Mouse (Mus musculus) effector memory CD4-positive, alpha-beta T cell, adult 5 months (primary cell): Measurements from ENCODE around the gene Krtap1-4. TPM values are rescaled to one million over a fixed set of nuclear protein-coding genes. Genes with fewer than 3 reads are reported as not detected.

Experiments
- polyA plus RNA-seq: library from polyadenylated mRNA; unstranded; fragments of 100-300 nt; shearing (Covaris generic); gene quantifications from one replicate; pipeline ENCODE4 v1.2.1, GENCODE M21; 2017

The Krtap1-4 gene
- not detected for polyA plus RNA-seq

GRCm38 (mm10) chr11:99583245-99583704 lies at the start of gene Krtap1-4:
TSS of gene Krtap1-4 (minus strand) at chr11:99583654.

GRCm38 (mm10) chr11:99628138-99628537 lies 44.7 kb upstream of the Krtap1-4 start, which contains the start of gene Krtap4-1:
TSS of gene Krtap4-1 (minus strand) at chr11:99628238.

GRCm38 (mm10) chr11:99620335-99620734 lies 36.9 kb upstream of the Krtap1-4 start, which contains the start of gene Gm11562:
TSS of gene Gm11562 (minus strand) at chr11:99620435.

GRCm38 (mm10) chr11:99614796-99615363 lies 31.4 kb upstream of the Krtap1-4 start, which contains the start of gene Krtap2-4:
TSS of gene Krtap2-4 (minus strand) at chr11:99614846.

GRCm38 (mm10) chr11:99610089-99610488 lies 26.6 kb upstream of the Krtap1-4 start, which contains the start of gene Gm11937:
TSS of gene Gm11937 (minus strand) at chr11:99610189.

GRCm38 (mm10) chr11:99603208-99603607 lies 19.8 kb upstream of the Krtap1-4 start, which contains the start of gene Gm11938:
TSS of gene Gm11938 (minus strand) at chr11:99603308.

GRCm38 (mm10) chr11:99597742-99598141 lies 14.3 kb upstream of the Krtap1-4 start, which contains the start of gene Krtap9-3:
TSS of gene Krtap9-3 (minus strand) at chr11:99598105.

DNA sequence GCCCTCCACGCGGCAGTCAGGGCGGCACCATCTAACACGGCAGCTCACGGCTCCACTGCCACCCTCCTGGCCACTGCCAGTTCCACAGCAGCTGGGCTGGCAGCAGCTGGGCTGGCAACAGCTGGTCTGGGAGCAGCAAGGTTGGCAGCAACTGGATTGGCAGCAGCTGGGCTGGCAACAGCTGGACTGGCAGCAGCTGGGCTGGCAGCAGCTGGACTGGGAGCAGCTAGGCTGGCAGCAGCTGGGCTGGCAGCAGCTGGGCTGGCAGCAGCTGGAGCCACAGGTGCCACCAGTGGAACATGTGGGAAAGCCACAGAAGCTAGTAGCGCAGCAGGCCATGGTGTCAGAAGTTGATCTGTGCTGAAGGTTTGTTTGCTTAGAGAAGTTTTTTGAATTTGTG lies 7.5 kb upstream of the Krtap1-4 start, which contains the start of gene Krtap1-3:
Gene Krtap1-3, minus strand, starts transcription at position 359 of the 400 bp plus-strand sequence.

GRCm38 (mm10) chr11:99580636-99581035 lies 2.8 kb downstream of the Krtap1-4 start, which contains the start of gene Krtap1-5:
TSS of gene Krtap1-5 (minus strand) at chr11:99581016.

DNA sequence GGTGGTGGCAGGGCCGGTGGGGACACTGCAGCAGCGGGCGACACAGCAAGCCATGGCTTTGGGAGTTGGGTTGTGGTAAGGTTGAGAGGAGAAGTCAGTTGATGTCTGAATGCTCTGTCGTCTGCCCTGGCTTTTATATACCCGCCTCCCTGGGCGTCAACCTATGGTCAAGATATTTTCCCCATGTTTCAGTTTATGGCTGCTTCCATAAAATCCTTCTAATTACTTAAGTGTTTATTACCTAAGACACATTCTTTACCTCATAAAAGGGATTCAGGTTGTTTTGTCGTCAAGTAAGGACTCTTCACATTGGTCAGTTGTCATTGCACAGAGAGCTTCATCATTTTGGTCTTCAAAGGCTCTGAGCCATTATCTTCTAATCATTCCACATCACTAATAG lies 16.9 kb downstream of the Krtap1-4 start, which contains the start of gene Krtap3-1:
Gene Krtap3-1, minus strand, starts transcription at position 101 of the 400 bp plus-strand sequence.

GRCm38 (mm10) chr11:99559366-99559765 lies 24.1 kb downstream of the Krtap1-4 start, which contains the start of gene Gm11939:
TSS of gene Gm11939 (minus strand) at chr11:99559466.

GRCm38 (mm10) chr11:99556753-99557152 lies 26.7 kb downstream of the Krtap1-4 start, which contains the start of gene Krtap3-2:
TSS of gene Krtap3-2 (minus strand) at chr11:99556853.

DNA sequence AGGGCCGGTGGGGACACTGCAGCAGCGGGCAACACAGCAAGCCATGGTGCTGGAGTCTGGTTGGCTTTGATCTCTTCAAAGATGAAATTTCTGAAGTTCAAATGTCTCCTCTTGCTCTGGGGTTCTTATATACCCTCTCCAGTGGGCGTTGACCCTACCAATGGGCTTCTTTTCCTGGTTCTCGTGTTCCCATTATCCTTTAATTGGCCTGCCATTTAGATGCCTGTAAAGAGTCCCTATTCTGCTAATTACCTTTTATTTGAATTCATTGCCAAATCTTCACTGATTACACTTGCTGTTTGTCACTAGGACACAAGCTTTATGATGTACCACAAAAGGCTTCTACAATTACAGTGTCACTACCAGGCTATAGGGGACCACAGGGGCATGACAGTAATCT lies 32.7 kb downstream of the Krtap1-4 start, which contains the start of gene Krtap3-3:
Gene Krtap3-3, minus strand, starts transcription at position 101 of the 400 bp plus-strand sequence.

Other genes with a start within 250 kb of the Krtap1-4 start
- gene Krt26, start 245.7 kb downstream of the Krtap1-4 start, polyA plus RNA-seq = not detected
- not detected for gene Krt27, start 232.6 kb downstream of the Krtap1-4 start, polyA plus RNA-seq
- not detected for gene Krt28, start 208.8 kb downstream of the Krtap1-4 start, polyA plus RNA-seq
- 8.1 TPM for gene Krt10, start 194.3 kb downstream of the Krtap1-4 start, polyA plus RNA-seq
- 0.26 TPM for gene Krt12, start 161.4 kb downstream of the Krtap1-4 start, polyA plus RNA-seq
- gene Krt20, start 145.5 kb downstream of the Krtap1-4 start, polyA plus RNA-seq = not detected
- gene Krt23, start 90.5 kb downstream of the Krtap1-4 start, polyA plus RNA-seq = not detected
- not detected for gene Krt39, start 62.3 kb downstream of the Krtap1-4 start, polyA plus RNA-seq
- gene Krt40, start 40.5 kb downstream of the Krtap1-4 start, polyA plus RNA-seq = not detected
- gene Krtap3-3, start 32.8 kb downstream of the Krtap1-4 start, polyA plus RNA-seq = not detected
- gene Krtap3-2, start 26.8 kb downstream of the Krtap1-4 start, polyA plus RNA-seq = not detected
- not detected for gene Gm11939, start 24.2 kb downstream of the Krtap1-4 start, polyA plus RNA-seq
- gene Krtap3-1, start 17.0 kb downstream of the Krtap1-4 start, polyA plus RNA-seq = not detected
- gene Krtap1-5, start 2.6 kb downstream of the Krtap1-4 start, polyA plus RNA-seq = not detected
- not detected for gene Krtap1-3, start 7.7 kb upstream of the Krtap1-4 start, polyA plus RNA-seq
- gene Krtap9-3, start 14.5 kb upstream of the Krtap1-4 start, polyA plus RNA-seq = not detected
- gene Gm11938, start 19.7 kb upstream of the Krtap1-4 start, polyA plus RNA-seq = not detected
- not detected for gene Gm11937, start 26.5 kb upstream of the Krtap1-4 start, polyA plus RNA-seq
- not detected for gene Krtap2-4, start 31.2 kb upstream of the Krtap1-4 start, polyA plus RNA-seq
- not detected for gene Gm11562, start 36.8 kb upstream of the Krtap1-4 start, polyA plus RNA-seq
- not detected for gene Krtap4-1, start 44.6 kb upstream of the Krtap1-4 start, polyA plus RNA-seq
- gene Krtap4-2, start 51.4 kb upstream of the Krtap1-4 start, polyA plus RNA-seq = not detected
- not detected for gene Krtap4-7, start 60.4 kb upstream of the Krtap1-4 start, polyA plus RNA-seq
- not detected for gene Gm11555, start 66.6 kb upstream of the Krtap1-4 start, polyA plus RNA-seq
- gene Gm11563, start 75.3 kb upstream of the Krtap1-4 start, polyA plus RNA-seq = not detected
- not detected for gene Krtap4-6, start 82.3 kb upstream of the Krtap1-4 start, polyA plus RNA-seq
- not detected for gene Gm14190, start 107.1 kb upstream of the Krtap1-4 start, polyA plus RNA-seq
- not detected for gene Gm14180, start 150.6 kb upstream of the Krtap1-4 start, polyA plus RNA-seq
- not detected for gene Gm11595, start 189.3 kb upstream of the Krtap1-4 start, polyA plus RNA-seq
- not detected for gene Krtap4-8, start 197.1 kb upstream of the Krtap1-4 start, polyA plus RNA-seq
- gene Krtap4-9, start 201.5 kb upstream of the Krtap1-4 start, polyA plus RNA-seq = not detected
- gene Gm11596, start 209.8 kb upstream of the Krtap1-4 start, polyA plus RNA-seq = not detected
- not detected for gene Gm11569, start 215.3 kb upstream of the Krtap1-4 start, polyA plus RNA-seq
- gene Gm11554, start 220.8 kb upstream of the Krtap1-4 start, polyA plus RNA-seq = not detected
- gene Krtap4-13, start 226.2 kb upstream of the Krtap1-4 start, polyA plus RNA-seq = not detected
- not detected for gene Gm11564, start 232.0 kb upstream of the Krtap1-4 start, polyA plus RNA-seq